Mouse (Mus musculus) midbrain, postnatal 0 days (tissue): ENCODE data around the gene Tspan14. TPM values are rescaled to one million over a fixed set of nuclear protein-coding genes. Genes with fewer than 3 reads are reported as not detected.

ENCODE experiments used
- ATAC-seq: fragments of 200-750 bp; cut with Nextera tagmentation; 2 replicates; pipeline ENCODE4 v1.8.0; 2017; ENCODE audit warnings: moderate number of reproducible peaks, mild to moderate bottlenecking, moderate TSS enrichment, moderate library complexity; ENCODE audit not compliant: low FRiP score
- DNase-seq: peaks from one replicate; pipeline ENCODE4 v3.0.0-alpha.2; 2015; ENCODE audit warnings: low spot score
- H3K27ac ChIP-seq: fragments of 300-500 bp; sonication (generic); 2 replicates; pipeline ENCODE4 v1.5.1; 2014; ENCODE audit warnings: low read depth, mild to moderate bottlenecking, low read length, mixed read lengths
- H3K27me3 ChIP-seq: fragments of 300-500 bp; sonication (generic); 2 replicates; pipeline ENCODE4 v1.6.1; 2014; ENCODE audit warnings: low read length, control low read depth, mixed read lengths; ENCODE audit not compliant: insufficient read depth
- H3K36me3 ChIP-seq: fragments of 300-500 bp; sonication (generic); 2 replicates; pipeline ENCODE4 v1.6.1; 2014; ENCODE audit warnings: low read length, control low read depth, mixed read lengths; ENCODE audit not compliant: insufficient read depth
- H3K4me1 ChIP-seq: fragments of 300-500 bp; sonication (generic); 2 replicates; pipeline ENCODE4 v1.6.1; 2014; ENCODE audit warnings: mild to moderate bottlenecking, control low read depth, antibody characterized with exemption, low read length, mixed read lengths; ENCODE audit not compliant: insufficient read depth
- H3K4me2 ChIP-seq: fragments of 300-500 bp; sonication (generic); 2 replicates; pipeline ENCODE4 v1.6.1; 2014; ENCODE audit warnings: low read depth, mild to moderate bottlenecking, low read length, mixed read lengths; ENCODE audit not compliant: poor library complexity, severe bottlenecking
- H3K4me3 ChIP-seq: fragments of 300-500 bp; sonication (generic); 2 replicates; pipeline ENCODE4 v1.5.1; 2014; ENCODE audit warnings: low read depth, mild to moderate bottlenecking, low read length, moderate library complexity
- H3K9ac ChIP-seq: fragments of 300-500 bp; sonication (generic); replicated peaks from 2 replicates; pipeline ENCODE4 v1.6.1; 2014; ENCODE audit warnings: mild to moderate bottlenecking, low read length, moderate library complexity, mixed read lengths; ENCODE audit not compliant: poor library complexity, severe bottlenecking
- H3K9me3 ChIP-seq: fragments of 300-500 bp; sonication (generic); 2 replicates; pipeline ENCODE4 v1.6.1; 2016; ENCODE audit warnings: low read length, control low read depth
- CTCF ChIP-seq: IDR thresholded peaks from 2 replicates; pipeline ENCODE4 v1.5.1; 2016; ENCODE audit warnings: antibody characterized with exemption, mild to moderate bottlenecking
- WGBS: fragments of 180-500 bp; shearing (Covaris S2); extraction: QIAGEN DNeasy Blood & Tissue Kit; methylation state at CpG from one replicate; pipeline ENCODE4 v1.1.7; 2014; 5-methylcytosine and 5-hydroxymethylcytosine counted together
- polyA plus RNA-seq: library from polyadenylated mRNA; unstranded; fragments of >200 nt; fragmentation: Nextera tagmentation; extraction: Ambion mirVana; gene quantifications from 2 replicates; pipeline ENCODE4 v1.2.1, GENCODE M21; 2015
- total RNA-seq: library from RNA; depleted of rRNA; stranded (reverse); fragments of >200 nt; gene quantifications from 2 replicates; pipeline ENCODE4 v1.2.3, GENCODE M21; 2014

Gene Tspan14
- total and polyA plus RNA-seq, 2 experiments from 2014 or later = 28.3 to 31.2 TPM

DNA sequence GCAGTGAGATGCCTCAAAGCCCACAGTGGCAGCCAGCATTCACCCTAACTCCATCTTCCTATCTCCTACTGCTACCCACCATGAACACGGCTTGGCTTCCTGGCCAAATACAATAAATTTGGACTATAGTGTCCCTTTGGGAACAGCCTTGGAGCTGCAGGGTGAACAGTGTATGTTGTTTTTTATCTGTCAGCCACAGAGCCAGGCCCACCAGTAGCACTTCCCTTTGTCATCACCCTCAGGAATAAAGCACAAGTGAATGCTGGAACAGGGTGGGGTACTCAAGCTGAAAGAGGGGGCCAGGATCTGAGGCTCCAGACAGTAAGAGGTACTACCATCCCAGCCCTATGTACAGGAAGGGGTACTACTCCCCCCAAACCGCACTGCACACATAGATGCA lies 31.6 kb downstream of the Tspan14 start:
- H3K36me3 ChIP-seq = no peaks in the 10 kb centered on the region
- H3K4me3 ChIP-seq = no peak overlapping the region
- ATAC-seq (no peak), DNase-seq (no peak)
- no peaks in the 10 kb centered on the region for H3K4me1 ChIP-seq
- H3K27me3 ChIP-seq = no peaks in the 10 kb centered on the region
- H3K9me3 ChIP-seq = no peaks in the 10 kb centered on the region
- 80% methylated on average over 2 of the region's 2 CpGs for WGBS
- no peak overlapping the region for H3K4me2 ChIP-seq
- H3K9ac ChIP-seq = no peak overlapping the region
- H3K27ac ChIP-seq = no peak overlapping the region
- no peak for TF ChIP-seq CTCF

- no peaks in the 10 kb centered on the region for H3K36me3 ChIP-seq
- ATAC-seq (no peak), DNase-seq (no peak)
- no peak overlapping the region for H3K4me3 ChIP-seq
- H3K9me3 ChIP-seq = no peaks in the 10 kb centered on the region
- H3K27ac ChIP-seq = no peak overlapping the region
- H3K9ac ChIP-seq = no peak overlapping the region
- 90% methylated on average over 7 of the region's 7 CpGs for WGBS
- H3K4me2 ChIP-seq = no peak overlapping the region
- no peaks in the 10 kb centered on the region for H3K27me3 ChIP-seq
- no peak for TF ChIP-seq CTCF
- H3K4me1 ChIP-seq = no peaks in the 10 kb centered on the region
These were observed 33.3 kb downstream of the Tspan14 start for GRCm38 (mm10) chr14:40933328-40933727.

GRCm38 (mm10) chr14:40932225-40932624 lies 34.4 kb downstream of the Tspan14 start:
- Histone ChIP-seq H3K36me3 (no peaks in the 10 kb centered on the region), H3K9ac (no peak overlapping the region), H3K4me3 (no peak overlapping the region), H3K27ac (no peak overlapping the region), H3K4me2 (no peak overlapping the region), H3K9me3 (no peaks in the 10 kb centered on the region), H3K27me3 (no peaks in the 10 kb centered on the region), H3K4me1 (no peaks in the 10 kb centered on the region)
- ATAC-seq (no peak), DNase-seq (no peak)
- no peak for TF ChIP-seq CTCF
- 93% methylated on average over 9 of the region's 9 CpGs for WGBS

- DNase-seq = no peak
- no peak overlapping the region for H3K27ac ChIP-seq
These were observed 35.3 kb downstream of the Tspan14 start for GRCm38 (mm10) chr14:40931115-40931829.

DNA sequence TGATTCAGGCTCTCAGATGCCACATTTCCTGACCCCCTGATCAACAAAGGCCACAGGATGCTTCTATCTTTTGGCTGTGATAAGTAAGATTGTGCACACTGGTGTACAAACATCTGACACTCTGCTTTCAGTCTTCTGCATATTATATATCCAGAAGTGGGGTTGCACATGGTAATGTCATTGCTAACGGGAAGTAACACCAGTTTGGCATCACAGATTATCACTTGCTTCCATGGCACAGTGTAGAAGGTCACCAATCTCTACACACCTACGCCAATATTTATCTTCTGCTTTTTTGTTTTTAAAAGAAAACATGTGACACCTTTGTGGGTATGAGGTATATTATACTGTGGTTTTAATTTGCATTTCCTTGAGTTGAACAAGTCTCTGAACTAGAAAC lies 36.7 kb downstream of the Tspan14 start:
- no peak for TF ChIP-seq CTCF
- H3K27me3 ChIP-seq = no peaks in the 10 kb centered on the region
- 92% methylated on average over 2 of the region's 2 CpGs for WGBS
- H3K4me3 ChIP-seq = no peak overlapping the region
- no peaks in the 10 kb centered on the region for H3K9me3 ChIP-seq
- no peak overlapping the region for H3K27ac ChIP-seq
- DNase-seq (no peak), ATAC-seq (no peak)
- H3K36me3 ChIP-seq = no peaks in the 10 kb centered on the region
- H3K9ac ChIP-seq = no peak overlapping the region
- H3K4me2 ChIP-seq = no peak overlapping the region
- no peaks in the 10 kb centered on the region for H3K4me1 ChIP-seq

More at GRCm38 (mm10) chr14:40931115-40931829, 35.3 kb downstream of the Tspan14 start:
- no peaks in the 10 kb centered on the region for H3K36me3 ChIP-seq
- 71% methylated on average over 3 of the region's 3 CpGs for WGBS
- no peaks in the 10 kb centered on the region for H3K27me3 ChIP-seq
- H3K4me1 ChIP-seq = no peaks in the 10 kb centered on the region
- no peak for ATAC-seq
- no peak for TF ChIP-seq CTCF
- no peak overlapping the region for H3K9ac ChIP-seq
- H3K9me3 ChIP-seq = no peaks in the 10 kb centered on the region
- H3K4me2 ChIP-seq = no peak overlapping the region
- H3K4me3 ChIP-seq = no peak overlapping the region

DNA sequence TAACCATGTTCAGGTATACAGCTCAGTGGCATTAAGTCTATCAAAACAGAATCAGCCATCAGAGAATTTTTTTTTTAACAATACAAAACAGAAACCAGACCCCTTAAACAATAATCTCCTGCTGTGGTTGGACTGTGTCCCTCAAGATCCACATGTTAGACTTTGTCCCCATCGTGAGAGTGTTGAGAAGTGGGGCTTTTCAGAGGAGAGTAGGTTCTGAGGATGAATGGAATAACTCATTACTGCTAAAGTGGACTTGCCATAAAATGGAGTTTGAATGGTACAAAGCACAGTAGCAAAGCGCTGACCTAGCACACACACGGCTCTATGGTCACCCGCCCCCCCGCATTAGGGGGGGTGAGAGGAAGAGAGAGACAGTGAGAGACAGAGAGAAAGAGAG lies 37.7 kb downstream of the Tspan14 start:
- Histone ChIP-seq H3K4me2 (no peak overlapping the region), H3K9me3 (no peaks in the 10 kb centered on the region), H3K4me3 (no peak overlapping the region), H3K27ac (no peak overlapping the region), H3K9ac (no peak overlapping the region), H3K36me3 (no peaks in the 10 kb centered on the region), H3K4me1 (no peaks in the 10 kb centered on the region), H3K27me3 (no peaks in the 10 kb centered on the region)
- TF ChIP-seq CTCF = no peak
- ATAC-seq = no peak
- WGBS = 71% methylated on average over 5 of the region's 5 CpGs
- DNase-seq = no peak
